Mouse (Mus musculus) kidney, postnatal 25 days (tissue): ENCODE measurements at regions not wholly inside any gene's neighbourhood (a gene's known extent, or its start where the extent isn't known, plus 50 kb on each side); places are given as distances from the start of the nearest gene placed in this dataset.
A peak's percentile ranks its signal among the peaks of the same experiment; 100 is the strongest.

Experiments used
- DNase-seq, 2 experiments: peaks; one replicate each; pipeline ENCODE4 v3.0.0; 2021; ENCODE audit warnings: mixed read lengths in 2 of 2

- no peak for DNase-seq
Observed at GRCm38 (mm10) chr13:31168854-31169253, 194.8 kb downstream of the Gm5447 start.

DNA sequence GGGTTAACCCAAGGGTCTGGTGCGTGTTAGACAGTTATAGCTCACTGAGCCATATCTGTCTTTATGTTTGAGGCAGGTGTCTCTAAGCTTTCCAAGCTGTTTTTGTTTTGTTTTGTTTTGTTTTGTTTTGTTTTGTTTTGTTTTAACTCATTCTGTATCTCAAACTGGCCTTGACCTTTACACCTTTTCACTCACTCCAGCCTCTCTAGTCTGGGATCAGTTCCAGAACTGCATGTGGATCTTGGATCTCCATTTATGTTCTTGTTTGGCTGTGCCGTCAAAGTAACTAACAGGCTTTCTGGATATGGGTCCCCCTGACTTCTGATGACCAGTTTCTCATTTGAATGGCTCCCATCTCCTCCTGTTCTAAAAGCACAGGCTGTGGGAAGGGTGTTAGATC lies 197.7 kb downstream of the Gm5447 start:
- peak in 1 of 2 experiments; percentile 3 for DNase-seq

DNA sequence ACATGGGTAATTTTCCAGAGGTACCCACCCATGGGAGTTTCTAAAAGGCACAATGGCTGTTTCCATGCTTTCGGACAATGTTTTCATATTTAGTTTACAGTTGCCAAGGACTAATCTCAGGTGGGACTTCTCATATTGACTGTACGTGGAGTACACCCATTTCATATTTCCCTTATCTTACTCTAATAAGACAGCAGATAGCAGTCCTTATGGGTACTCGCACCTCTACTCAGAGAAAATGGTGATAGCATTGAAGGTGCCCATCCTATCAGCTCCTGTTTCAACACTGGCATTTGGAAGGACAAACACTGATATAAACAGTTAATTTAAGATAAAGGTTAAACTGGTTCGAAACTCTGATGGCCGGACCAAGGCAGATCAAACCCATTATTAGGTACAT lies 198.6 kb downstream of the Gm5447 start:
- DNase-seq: no peak

- DNase-seq: peak; percentile 9 to 50
Observed at GRCm38 (mm10) chr13:31177999-31178783, 204.2 kb downstream of the Gm5447 start.

GRCm38 (mm10) chr13:31178964-31179363 lies 205.0 kb downstream of the Gm5447 start:
- DNase-seq: no peak

- peak; percentile 73 to 90 for DNase-seq
Observed at GRCm38 (mm10) chr13:31179407-31180001, 205.5 kb downstream of the Gm5447 start.

DNA sequence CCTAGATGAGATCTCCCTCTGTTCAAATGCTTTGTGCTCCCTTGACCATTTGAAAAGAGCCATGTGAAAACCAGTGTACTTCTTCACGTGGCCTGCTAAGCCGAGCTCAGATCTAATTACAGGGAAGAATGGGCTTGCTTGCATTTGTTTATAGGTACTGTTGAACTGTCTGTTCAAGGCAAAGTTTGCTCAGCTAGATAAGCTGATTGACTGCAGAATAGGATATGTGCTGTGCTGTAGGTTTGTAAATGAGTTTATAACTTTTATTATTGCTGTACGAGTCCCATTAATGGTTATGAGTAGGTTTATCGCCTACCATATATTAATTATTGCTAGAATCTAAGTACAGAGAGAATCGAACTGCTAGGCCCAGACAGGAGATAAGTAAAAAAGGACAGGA lies 207.5 kb downstream of the Gm5447 start:
- DNase-seq: no peak

- DNase-seq: no peak
Observed at GRCm38 (mm10) chr13:31184845-31185834, 211.1 kb downstream of the Gm5447 start.

DNA sequence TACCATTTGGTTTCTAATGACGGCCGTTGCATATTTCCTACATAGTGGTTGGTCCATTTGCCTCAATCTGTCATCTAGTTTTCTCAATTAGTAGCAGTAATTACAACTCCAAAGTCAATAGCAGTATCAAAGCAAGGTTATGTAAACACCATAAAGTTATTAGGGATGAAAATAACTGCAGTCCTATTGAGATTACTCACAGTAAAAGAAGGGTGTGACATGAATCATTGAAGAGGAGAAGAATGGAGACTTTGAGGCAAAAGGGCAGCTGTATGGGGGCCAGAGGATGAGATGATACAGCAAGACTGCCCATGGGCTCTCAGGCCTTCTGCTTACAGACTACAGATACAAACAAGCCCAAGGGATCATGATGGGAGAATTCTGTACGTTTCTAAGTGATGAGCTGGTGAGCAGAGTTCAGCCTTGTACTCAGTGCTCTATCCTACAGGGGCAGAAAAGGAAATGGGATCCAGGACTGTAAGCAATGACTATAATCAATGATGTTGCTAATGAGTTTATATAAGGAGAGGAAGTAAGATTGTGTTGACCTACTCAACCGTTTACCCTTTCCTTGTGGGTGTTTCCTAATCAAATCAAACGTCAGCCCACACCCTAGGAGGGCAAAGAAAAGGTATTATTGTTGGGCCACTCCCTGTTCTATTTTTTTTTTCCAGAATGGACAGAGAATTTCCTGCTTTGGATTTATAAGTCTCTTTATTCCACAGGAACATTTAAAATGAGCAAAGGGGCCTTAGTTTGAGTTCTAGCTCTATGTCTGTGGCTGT lies 213.0 kb downstream of the Gm5447 start:
- no peak for DNase-seq

- DNase-seq: no peak
Observed at GRCm38 (mm10) chr13:31189116-31189515, 215.1 kb downstream of the Gm5447 start.

DNA sequence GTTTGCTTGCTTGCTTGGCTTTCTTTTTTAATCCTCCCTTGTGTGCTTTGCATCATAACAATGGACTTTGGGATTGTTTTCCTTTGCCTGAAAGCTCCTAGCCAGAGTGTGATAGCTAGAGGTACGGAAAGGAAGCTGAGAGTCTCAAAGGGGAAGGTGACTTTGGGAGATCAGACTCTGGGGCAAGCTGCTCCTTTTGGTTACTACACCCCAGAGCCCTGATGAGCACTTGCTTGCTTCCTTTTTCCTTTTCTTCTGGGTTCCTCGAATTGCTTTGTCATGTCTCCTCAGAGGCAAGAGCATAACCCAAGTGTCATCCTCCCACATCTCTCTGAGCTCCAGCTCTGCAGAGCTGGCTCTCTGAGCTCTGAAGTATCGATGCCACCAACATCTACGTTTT lies 216.0 kb downstream of the Gm5447 start:
- DNase-seq: no peak

GRCm38 (mm10) chr13:31191344-31192139 lies 217.5 kb downstream of the Gm5447 start:
- no peak for DNase-seq

DNA sequence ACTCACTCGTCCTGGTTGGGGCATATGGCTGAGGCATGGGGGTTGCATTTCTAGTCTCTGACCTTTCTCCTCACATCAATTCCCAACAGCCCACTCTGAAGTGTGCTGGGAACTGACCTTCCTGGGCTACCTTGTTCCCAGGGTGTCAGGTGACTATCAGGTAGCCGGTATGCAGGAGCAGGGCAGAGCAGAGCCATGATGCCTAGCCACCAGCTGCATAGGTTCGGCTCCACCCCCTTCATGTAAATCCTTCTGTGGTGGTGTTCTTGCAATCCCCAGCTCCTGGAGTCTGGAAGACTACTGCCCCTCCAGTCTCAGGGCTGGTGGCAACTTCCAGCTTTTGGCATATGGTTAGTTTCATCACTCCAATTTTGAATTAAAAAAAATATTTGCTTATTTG lies 221.0 kb downstream of the Gm5447 start:
- DNase-seq: no peak

GRCm38 (mm10) chr13:31196546-31196945 lies 222.5 kb downstream of the Gm5447 start:
- no peak for DNase-seq

DNA sequence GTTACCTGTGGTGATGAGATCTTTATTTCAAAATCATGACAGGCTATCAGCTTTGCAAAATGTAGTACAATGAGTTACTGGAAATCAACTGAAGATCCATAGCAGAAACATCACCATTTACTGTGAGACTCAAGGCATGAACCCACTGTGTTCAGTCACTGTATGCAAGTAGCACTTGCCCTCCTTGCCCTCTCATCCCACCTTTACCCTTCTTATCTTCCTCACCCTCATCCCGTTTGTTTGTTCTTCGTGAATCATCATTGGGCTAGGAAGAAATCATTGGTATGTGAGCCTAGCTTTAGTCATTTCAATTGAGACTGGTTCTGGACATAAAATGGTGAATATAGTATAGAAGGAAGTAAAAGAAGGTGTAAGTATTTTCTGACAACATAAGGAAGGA lies 223.6 kb downstream of the Gm5447 start:
- DNase-seq: no peak

DNA sequence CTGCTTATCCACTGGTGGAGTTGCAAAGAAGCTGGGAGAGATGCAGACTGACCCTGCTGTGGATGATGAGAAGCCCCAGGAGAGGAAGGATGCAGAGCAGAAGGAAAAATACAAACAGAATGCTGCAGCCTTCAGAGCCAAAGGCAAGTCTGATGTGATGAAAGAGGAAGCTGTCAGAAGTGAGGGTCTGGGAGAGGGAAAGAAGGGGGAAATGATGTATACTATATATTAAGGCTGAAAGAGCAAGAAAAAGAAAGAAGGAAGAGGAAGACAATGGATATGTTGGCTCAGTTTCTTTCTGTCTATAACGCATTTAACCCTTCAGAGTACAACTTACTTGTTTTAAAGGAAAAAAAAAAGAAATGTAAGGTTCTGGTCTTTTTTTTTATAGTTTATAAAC lies 225.4 kb downstream of the Gm5447 start:
- no peak for DNase-seq

- no peak for DNase-seq
Observed at GRCm38 (mm10) chr13:31204068-31204467, 230.1 kb downstream of the Gm5447 start.

- no peak for DNase-seq
Observed at GRCm38 (mm10) chr13:31206381-31206780, 232.4 kb downstream of the Gm5447 start.

- peak; percentile 66 to 81 for DNase-seq
Observed at GRCm38 (mm10) chr13:31207709-31208108, 233.7 kb downstream of the Gm5447 start.

- DNase-seq: no peak
Observed at GRCm38 (mm10) chr13:31223016-31223415, 249.0 kb downstream of the Gm5447 start.

GRCm38 (mm10) chr13:31240546-31240945 lies 266.5 kb downstream of the Gm5447 start:
- DNase-seq: no peak

DNA sequence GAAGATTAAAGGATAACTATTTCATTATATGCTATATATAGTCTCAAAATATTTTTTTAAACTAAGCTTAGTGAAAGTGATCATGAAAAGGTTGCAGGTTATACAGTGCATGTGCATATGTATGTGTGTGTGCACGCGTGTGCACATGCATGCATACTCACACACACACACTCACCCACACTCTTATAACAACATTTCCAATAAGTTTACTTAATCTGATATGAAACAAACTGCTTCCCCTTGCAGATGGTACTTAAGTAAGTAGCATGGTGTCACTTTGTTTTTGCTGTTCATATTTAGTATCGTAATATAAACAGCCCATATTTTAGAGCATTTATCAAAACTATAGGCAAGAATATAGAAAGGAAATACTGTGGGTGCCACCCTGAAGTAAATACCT lies 275.0 kb downstream of the Gm5447 start:
- no peak for DNase-seq
